Mouse (Mus musculus) liver, postnatal 0 days (tissue): ENCODE measurements around the gene Trrap. TPM values are rescaled to one million over a fixed set of nuclear protein-coding genes. Genes with fewer than 3 reads are reported as not detected.

Source experiments
- ATAC-seq: fragments of 200-750 bp; cut with Nextera tagmentation; 2 replicates; pipeline ENCODE4 v1.8.0; 2017; ENCODE audit warnings: mild to moderate bottlenecking, moderate library complexity
- DNase-seq: peaks from one replicate; pipeline ENCODE4 v3.0.0-alpha.2; 2016
- H3K27ac ChIP-seq: fragments of 300-500 bp; sonication (generic); 2 replicates; pipeline ENCODE4 v1.5.1; 2014; ENCODE audit warnings: antibody characterized with exemption, moderate library complexity, mild to moderate bottlenecking, low read depth
- H3K27me3 ChIP-seq: fragments of 300-500 bp; sonication (generic); 2 replicates; pipeline ENCODE4 v1.6.1; 2014; ENCODE audit warnings: low read length, control low read depth, mixed read lengths; ENCODE audit not compliant: insufficient read depth
- H3K36me3 ChIP-seq: fragments of 300-500 bp; sonication (generic); replicated peaks from 2 replicates; pipeline ENCODE4 v1.6.1; 2014; ENCODE audit warnings: mild to moderate bottlenecking, control low read depth, low read length, moderate library complexity, mixed read lengths; ENCODE audit not compliant: insufficient read depth
- H3K4me1 ChIP-seq: fragments of 300-500 bp; sonication (generic); 2 replicates; pipeline ENCODE4 v1.6.1; 2014; ENCODE audit warnings: antibody characterized with exemption, mild to moderate bottlenecking, control low read depth; ENCODE audit not compliant: insufficient read depth
- H3K4me2 ChIP-seq: fragments of 300-500 bp; sonication (generic); 2 replicates; pipeline ENCODE4 v1.6.1; 2014; ENCODE audit warnings: low read depth, mild to moderate bottlenecking, low read length, moderate library complexity, mixed read lengths
- H3K4me3 ChIP-seq: fragments of 300-500 bp; sonication (generic); 2 replicates; pipeline ENCODE4 v1.5.1; 2014; ENCODE audit warnings: low read depth, low read length
- H3K9ac ChIP-seq: fragments of 300-500 bp; sonication (generic); replicated peaks from 2 replicates; pipeline ENCODE4 v1.6.1; 2014; ENCODE audit warnings: mild to moderate bottlenecking, moderate library complexity
- H3K9me3 ChIP-seq: fragments of 300-500 bp; sonication (generic); 2 replicates; pipeline ENCODE4 v1.6.1; 2016; ENCODE audit warnings: mild to moderate bottlenecking, control low read depth, low read length, mixed read lengths
- CTCF ChIP-seq: sonication (generic); IDR thresholded peaks from 2 replicates; pipeline ENCODE4 v1.5.1; 2016; ENCODE audit warnings: antibody characterized with exemption, low read depth
- EP300 ChIP-seq: IDR thresholded peaks from 2 replicates; pipeline ENCODE4 v1.6.1; 2016; ENCODE audit warnings: antibody characterized with exemption, low read depth, mild to moderate bottlenecking
- WGBS: fragments of 180-500 bp; shearing (Covaris S2); extraction: QIAGEN DNeasy Blood & Tissue Kit; methylation state at CpG from one replicate; pipeline ENCODE4 v1.1.7; 2014; ENCODE audit not compliant: insufficient replicate concordance; 5-methylcytosine and 5-hydroxymethylcytosine counted together
- polyA plus RNA-seq: library from polyadenylated mRNA; unstranded; fragments of >200 nt; fragmentation: Nextera tagmentation; extraction: Ambion mirVana; gene quantifications from 2 replicates; pipeline ENCODE4 v1.2.1, GENCODE M21; 2015

The Trrap gene
- polyA plus RNA-seq, 1 experiment from 2014 or later = 12.3 TPM

- 66% methylated on average over 6 of the region's 6 CpGs for WGBS
- H3K9me3 ChIP-seq = no peaks in the 10 kb centered on the region
- H3K4me3 ChIP-seq = no peak overlapping the region
- no peaks in the 10 kb centered on the region; the same call in none of the 2 replicates for H3K4me1 ChIP-seq
- H3K27me3 ChIP-seq = no peaks in the 10 kb centered on the region
- no peak overlapping the region for H3K9ac ChIP-seq
- H3K4me2 ChIP-seq = no peak overlapping the region
- no peak overlapping the region for H3K27ac ChIP-seq
- DNase-seq (peak; percentile 26), ATAC-seq (0 out of 2 replicates have a peak, but pooled peaks have one; percentile 56)
- H3K36me3 ChIP-seq = peaks cover 85% of the 10 kb centered on the region
- TF ChIP-seq EP300 (no peak), CTCF (peak; percentile 72)
These were observed 27.2 kb downstream of the Trrap start for GRCm38 (mm10) chr5:144794687-144795086.

GRCm38 (mm10) chr5:144797116-144797515, 29.6 kb downstream of the Trrap start:
- H3K9ac ChIP-seq = no peak overlapping the region
- H3K4me2 ChIP-seq = no peak overlapping the region
- H3K4me1 ChIP-seq = no peaks in the 10 kb centered on the region; the same call in none of the 2 replicates
- H3K27me3 ChIP-seq = no peaks in the 10 kb centered on the region
- H3K4me3 ChIP-seq = no peak overlapping the region
- ATAC-seq (no peak), DNase-seq (no peak)
- H3K36me3 ChIP-seq = peaks cover 82% of the 10 kb centered on the region
- H3K9me3 ChIP-seq = no peaks in the 10 kb centered on the region
- 84% methylated on average over 7 of the region's 7 CpGs for WGBS
- H3K27ac ChIP-seq = no peak overlapping the region
- no peak for TF ChIP-seq EP300
- TF ChIP-seq CTCF = no peak

- ATAC-seq (no peak), DNase-seq (no peak)
- H3K9ac ChIP-seq = no peak overlapping the region
- TF ChIP-seq EP300 (no peak), CTCF (no peak)
- peaks cover 86% of the 10 kb centered on the region for H3K36me3 ChIP-seq
- 87% methylated on average over 8 of the region's 8 CpGs for WGBS
- H3K4me2 ChIP-seq = no peak overlapping the region
- H3K27ac ChIP-seq = no peak overlapping the region
- H3K4me1 ChIP-seq = no peaks in the 10 kb centered on the region
- no peaks in the 10 kb centered on the region for H3K9me3 ChIP-seq
- H3K4me3 ChIP-seq = no peak overlapping the region
- no peaks in the 10 kb centered on the region for H3K27me3 ChIP-seq
These were observed 35.5 kb downstream of the Trrap start for GRCm38 (mm10) chr5:144803066-144803465.

- ATAC-seq (no peak), DNase-seq (no peak)
- H3K9me3 ChIP-seq = no peaks in the 10 kb centered on the region
- no peak overlapping the region for H3K4me2 ChIP-seq
- no peak overlapping the region for H3K9ac ChIP-seq
- no peak overlapping the region for H3K27ac ChIP-seq
- TF ChIP-seq CTCF (no peak), EP300 (no peak)
- WGBS = 76% methylated on average over 7 of the region's 7 CpGs
- no peak overlapping the region for H3K4me3 ChIP-seq
- peaks cover 82% of the 10 kb centered on the region for H3K36me3 ChIP-seq
- H3K27me3 ChIP-seq = no peaks in the 10 kb centered on the region
- no peaks in the 10 kb centered on the region for H3K4me1 ChIP-seq
These were observed 36.6 kb downstream of the Trrap start for GRCm38 (mm10) chr5:144804181-144804580.

GRCm38 (mm10) chr5:144806931-144807330, 39.4 kb downstream of the Trrap start:
- TF ChIP-seq CTCF = no peak
- TF ChIP-seq EP300 = no peak
- H3K4me1 ChIP-seq = no peaks in the 10 kb centered on the region
- H3K27me3 ChIP-seq = no peaks in the 10 kb centered on the region
- no peak overlapping the region for H3K9ac ChIP-seq
- peaks cover 82% of the 10 kb centered on the region for H3K36me3 ChIP-seq
- H3K9me3 ChIP-seq = no peaks in the 10 kb centered on the region
- WGBS = 91% methylated on average over 10 of the region's 10 CpGs
- no peak overlapping the region for H3K4me2 ChIP-seq
- DNase-seq (no peak), ATAC-seq (no peak)
- no peak overlapping the region for H3K27ac ChIP-seq
- no peak overlapping the region for H3K4me3 ChIP-seq

GRCm38 (mm10) chr5:144828365-144829102, 61.0 kb downstream of the Trrap start:
- no peaks in the 10 kb centered on the region for H3K4me1 ChIP-seq
- WGBS = 87% methylated on average over 20 of the region's 20 CpGs
- peaks cover 91% of the 10 kb centered on the region for H3K36me3 ChIP-seq
- no peaks in the 10 kb centered on the region for H3K9me3 ChIP-seq
- ATAC-seq (no peak), DNase-seq (no peak)
- no peak overlapping the region for H3K4me2 ChIP-seq
- no peaks in the 10 kb centered on the region for H3K27me3 ChIP-seq
- no peak overlapping the region for H3K27ac ChIP-seq
- TF ChIP-seq CTCF = no peak
- H3K4me3 ChIP-seq = no peak overlapping the region
- H3K9ac ChIP-seq = no peak overlapping the region
